Mouse (Mus musculus): ENCODE data around the gene Cyp27a1.

Cyp27a1 gene

GRCm38 (mm10) chr1:74771931-74772620 is 58.7 kb downstream of the Cyp27a1 start:
- DNase-seq (ENCODE audit: low spot score in 2 of 2) = no peak

- DNase-seq (ENCODE audit: low spot score in 2 of 2) = peak in 1 of 2 experiments; percentile 61
Measured at GRCm38 (mm10) chr1:74773136-74773535, 59.8 kb downstream of the Cyp27a1 start.

- DNase-seq (ENCODE audit: low spot score in 2 of 2) = no peak
Measured at GRCm38 (mm10) chr1:74774062-74774461, 60.7 kb downstream of the Cyp27a1 start.

GRCm38 (mm10) chr1:74775816-74776215 is 62.4 kb downstream of the Cyp27a1 start:
- DNase-seq (ENCODE audit: low spot score in 2 of 2) = peak in 1 of 2 experiments; percentile 55

GRCm38 (mm10) chr1:74778934-74779486 is 65.6 kb downstream of the Cyp27a1 start:
- DNase-seq (ENCODE audit: low spot score in 2 of 2) = no peak

- DNase-seq (ENCODE audit: low spot score in 2 of 2) = peak in 1 of 2 experiments; percentile 35
Measured at GRCm38 (mm10) chr1:74782045-74782444, 68.7 kb downstream of the Cyp27a1 start.

GRCm38 (mm10) chr1:74783554-74783953 is 70.2 kb downstream of the Cyp27a1 start:
- DNase-seq (ENCODE audit: low spot score in 2 of 2) = no peak

- DNase-seq (ENCODE audit: low spot score in 2 of 2) = peak in 1 of 2 experiments; percentile 63
Measured at GRCm38 (mm10) chr1:74784041-74784759, 70.8 kb downstream of the Cyp27a1 start.
